Mouse (Mus musculus): Measurements from ENCODE around the gene Gm48551.

Gene Gm48551

DNA sequence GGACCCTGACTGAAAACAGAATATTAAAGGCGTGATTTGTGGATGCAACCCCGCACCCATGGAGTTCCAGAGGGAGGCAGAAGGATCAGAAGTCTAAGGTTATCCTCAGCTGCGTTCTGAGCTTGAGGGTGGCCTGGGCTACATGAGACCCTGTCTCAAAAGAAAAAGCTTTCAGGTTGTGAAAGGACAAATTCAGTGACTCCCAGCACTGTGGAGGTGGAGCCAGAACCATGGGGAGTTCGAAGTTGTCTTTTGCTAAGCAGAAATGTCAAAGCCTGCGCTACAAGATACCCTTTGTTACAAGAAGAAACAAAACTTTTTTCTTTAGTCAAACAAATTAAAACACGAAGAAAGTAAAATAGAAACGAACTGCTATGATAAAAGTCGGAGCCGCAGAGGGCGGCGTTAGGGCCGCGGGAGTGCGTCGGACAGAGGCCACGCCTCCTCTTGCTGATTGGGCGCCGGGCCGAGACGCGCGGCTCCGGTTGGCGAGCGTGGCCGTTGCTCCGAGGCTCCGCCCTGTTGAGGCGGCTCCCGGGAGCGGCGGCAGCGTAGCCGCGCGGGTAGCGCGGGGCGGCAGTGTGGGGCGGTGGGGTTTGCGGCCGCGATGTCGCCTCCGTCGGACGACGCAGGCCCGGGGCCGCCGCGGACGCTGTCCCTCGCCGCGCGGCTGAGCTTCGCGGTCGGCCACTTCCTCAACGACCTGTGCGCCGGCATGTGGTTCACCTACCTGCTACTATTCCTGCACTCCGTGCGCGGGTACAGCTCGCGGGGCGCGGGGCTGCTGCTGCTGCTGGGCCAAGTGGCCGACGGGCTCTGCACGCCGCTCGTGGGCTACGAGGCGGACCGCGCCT is 27.0 kb upstream of the Gm48551 start, which contains the start of gene Mfsd12:
Mfsd12 (plus strand) TSS at position 501 of the 854 bp plus-strand sequence.
- no peak for DNase-seq (ENCODE audit: extremely low read depth, low read depth)

DNA sequence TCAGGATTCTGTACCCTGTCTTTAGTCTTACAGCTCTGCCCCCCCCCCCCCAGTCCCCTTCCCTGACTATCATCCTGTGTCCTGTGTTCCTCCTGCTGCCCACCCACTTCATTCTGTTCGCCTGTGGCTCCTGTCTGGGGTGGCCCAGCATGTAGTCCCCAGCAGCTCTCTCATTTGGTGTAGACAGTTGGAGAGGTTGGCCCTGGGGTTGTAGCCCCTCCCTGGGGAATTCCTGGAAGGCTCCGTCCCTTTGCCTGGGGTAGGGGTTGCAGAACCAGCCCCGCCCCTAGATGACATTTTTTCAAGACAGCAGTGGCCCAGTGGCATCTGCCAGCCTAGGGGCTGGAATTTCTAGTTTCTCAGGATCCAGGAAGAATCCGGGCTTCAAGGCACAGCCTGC is 26.1 kb upstream of the Gm48551 start:
- DNase-seq (ENCODE audit: extremely low read depth, low read depth): no peak

DNA sequence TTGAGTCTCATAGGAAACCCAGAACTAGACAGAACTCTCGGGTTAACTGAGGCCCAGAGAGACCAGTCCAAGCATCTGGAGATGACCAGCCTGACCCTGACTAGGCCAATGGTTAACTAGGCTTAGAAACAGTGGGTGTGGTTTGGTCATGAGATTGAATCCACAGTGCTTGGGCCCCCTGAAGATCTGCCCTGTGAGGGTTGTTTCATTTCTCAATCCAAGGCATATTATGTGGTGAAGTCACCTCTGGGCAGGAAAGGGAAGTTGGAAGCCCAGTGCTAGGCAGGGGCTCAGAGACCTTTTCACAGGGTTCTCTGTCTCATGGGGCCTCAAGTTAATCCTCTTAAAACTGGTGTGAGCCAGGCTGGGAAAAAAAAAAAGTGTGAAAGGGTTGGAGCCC is 25.4 kb upstream of the Gm48551 start:
- DNase-seq (ENCODE audit: extremely low read depth, low read depth): no peak

DNA sequence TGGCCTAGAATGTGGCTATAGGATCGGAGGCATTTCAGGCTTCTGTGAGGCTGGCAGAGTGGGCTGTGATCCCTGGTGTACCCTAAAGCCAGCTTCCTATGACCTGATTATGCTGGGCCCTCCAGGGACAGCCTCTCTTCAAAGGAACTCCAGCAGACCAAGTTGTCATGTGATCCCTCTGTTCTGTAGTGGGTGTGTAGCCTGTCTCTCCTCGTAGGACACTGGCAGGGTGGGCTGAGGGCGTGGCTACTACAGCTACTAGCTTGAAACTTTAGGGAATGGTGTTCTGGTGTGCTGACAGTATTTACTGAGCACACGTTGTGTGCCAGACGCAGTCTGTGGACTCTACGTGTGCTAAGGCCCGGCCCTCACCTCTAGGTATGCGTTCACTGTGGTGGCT is 23.5 kb upstream of the Gm48551 start:
- no peak for DNase-seq (ENCODE audit: extremely low read depth, low read depth)

DNA sequence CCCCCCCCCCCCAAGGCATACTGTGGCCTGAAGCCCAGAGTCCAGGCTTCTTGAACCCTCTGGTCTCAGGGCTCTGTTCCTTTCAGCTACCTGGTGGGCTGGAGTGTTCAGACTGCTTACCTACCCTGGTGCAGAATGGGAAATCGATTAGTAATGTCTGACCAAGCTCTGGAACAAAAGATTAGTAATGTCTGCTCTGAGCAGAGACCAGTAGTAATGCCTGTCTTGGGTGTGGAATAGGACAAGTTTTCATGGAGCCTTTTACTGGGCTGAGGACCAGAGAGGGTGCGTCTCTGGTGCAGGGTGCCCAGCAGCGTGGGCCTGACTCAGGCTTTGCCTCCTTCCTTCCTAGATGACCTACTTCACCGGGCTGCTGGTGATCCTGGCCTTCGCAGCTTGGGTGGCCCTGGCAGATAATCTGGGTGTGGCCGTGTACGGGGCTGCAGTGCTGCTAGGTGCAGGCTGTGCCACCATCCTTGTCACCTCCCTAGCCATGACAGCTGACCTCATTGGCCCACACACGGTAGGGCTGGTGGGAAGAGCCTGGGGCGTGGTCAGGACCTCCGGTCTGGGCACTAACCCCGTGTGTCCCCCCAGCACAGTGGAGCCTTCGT is 21.8 kb upstream of the Gm48551 start:
- DNase-seq (ENCODE audit: extremely low read depth, low read depth): no peak

DNA sequence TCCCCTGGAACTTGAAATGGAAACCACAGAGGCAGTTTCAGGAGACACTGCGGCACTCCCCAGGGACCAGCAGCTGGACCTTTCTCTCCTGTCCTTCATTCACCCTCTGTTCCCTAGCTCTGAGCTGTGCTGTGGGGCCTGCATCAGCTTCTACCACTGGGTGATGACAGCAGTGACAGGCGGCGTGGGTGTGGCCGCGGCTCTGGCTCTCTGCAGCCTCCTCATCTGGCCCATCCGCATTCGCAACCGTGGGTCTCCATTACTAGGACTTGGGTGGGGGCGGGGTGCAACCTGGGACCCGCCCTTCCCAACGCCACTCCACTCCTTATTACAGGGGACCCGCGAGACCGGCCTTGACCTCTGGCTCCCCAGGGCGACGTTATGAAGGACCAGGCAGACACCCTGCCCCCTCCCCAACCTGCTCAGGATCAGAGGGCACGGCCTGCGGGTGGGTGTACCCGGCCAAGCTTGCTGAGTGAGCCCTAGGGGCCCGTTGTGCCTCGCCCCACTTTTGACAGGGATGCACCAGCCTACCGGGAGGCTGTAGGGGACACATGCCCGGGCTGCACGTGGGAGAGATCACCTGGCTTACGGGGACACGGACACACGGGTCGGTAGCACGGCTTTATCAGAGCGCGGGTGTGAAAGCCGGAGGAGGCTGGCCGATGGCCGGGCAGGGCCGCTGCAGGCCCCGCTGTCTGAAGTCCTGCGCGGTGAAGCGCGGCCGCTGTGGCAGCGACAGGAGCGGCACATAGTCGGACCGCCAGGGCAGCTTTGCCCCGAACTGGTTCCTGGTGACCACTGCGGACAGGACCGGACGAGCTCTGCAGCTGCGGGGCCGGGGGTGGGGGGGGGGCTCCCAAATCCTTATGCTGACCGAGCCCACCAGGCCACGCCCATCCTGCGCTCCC is 20.6 kb upstream of the Gm48551 start:
- DNase-seq (ENCODE audit: extremely low read depth, low read depth): no peak

DNA sequence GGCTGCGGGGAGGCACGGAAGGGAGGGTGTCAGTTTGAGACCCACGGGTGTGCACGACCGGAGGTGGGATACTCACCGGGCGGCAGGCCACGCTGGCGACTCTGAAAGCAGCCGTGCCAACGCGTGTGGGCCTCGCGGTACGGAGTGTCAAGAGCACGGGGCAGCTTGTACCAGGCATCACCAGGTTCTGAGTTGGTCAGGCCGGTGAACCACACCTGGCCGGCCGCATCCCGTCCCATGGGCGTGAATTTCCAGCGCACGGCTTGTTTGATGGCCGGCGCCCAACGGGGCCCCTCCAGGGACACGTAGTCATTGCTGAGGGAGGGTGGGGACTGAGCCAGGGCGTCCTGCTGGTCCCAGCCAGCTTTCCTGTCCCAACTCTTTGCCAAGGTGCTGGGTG is 19.6 kb upstream of the Gm48551 start:
- DNase-seq (ENCODE audit: extremely low read depth, low read depth): no peak

DNA sequence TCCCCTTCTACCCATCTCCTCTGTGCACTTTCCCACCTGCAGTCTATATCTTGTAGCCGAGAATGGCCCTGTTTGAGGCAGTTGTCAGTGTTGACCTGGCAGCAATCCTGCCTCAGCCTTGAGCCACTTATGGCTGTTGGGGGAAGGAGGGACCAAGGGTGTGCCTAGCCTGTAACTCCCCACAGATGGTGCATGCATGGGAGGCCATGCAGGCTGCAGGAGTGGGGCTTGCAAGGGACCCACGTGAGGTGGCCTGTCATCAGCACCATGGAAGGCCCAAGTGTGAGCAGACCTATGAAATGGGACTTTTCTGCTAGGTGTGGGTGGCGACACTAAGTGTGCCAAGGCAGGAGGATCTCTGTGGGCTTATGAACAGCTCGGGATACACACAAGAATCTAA is 19.2 kb upstream of the Gm48551 start:
- DNase-seq (ENCODE audit: extremely low read depth, low read depth): no peak

DNA sequence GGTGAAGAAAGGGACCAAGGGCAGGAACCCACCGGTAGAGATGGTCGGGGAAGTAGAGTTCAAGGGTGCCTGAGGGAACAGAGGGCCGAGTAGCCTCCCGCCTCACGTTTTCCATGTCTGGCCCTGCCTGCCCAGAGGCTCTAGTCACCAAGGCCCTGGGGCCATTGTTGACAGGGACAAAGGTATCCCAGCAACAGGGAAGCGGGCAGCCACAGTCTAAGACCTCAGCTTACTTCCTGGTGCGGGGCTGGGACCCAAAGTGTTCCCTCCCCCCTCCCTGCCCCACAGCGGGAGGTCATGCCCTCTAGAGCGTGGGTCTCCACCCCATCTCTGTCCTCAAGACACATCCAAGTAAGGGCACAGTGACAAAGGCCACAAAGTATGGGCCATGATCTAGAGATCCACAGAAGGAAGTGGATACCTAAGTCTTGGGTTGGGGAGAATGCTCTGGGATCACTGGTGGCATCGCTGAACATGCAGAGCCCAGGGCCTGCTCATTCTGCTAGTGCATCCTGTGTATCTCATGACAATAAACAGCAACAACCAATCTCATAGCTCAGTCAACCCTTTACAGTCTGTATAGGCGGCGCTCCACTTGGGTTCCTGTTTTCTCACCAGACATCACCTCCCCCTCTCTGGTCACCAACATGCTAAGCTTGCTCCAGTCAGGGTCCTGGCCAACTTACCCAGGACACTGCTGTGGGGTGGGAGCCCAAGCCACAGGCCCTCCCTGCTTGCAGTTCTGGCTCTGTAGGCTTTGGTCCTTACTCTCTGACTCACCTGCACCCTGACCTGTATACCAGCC is 18.4 kb upstream of the Gm48551 start, which contains the start of gene 4930404N11Rik:
4930404N11Rik (minus strand) TSS at position 145 of the 805 bp plus-strand sequence.
- DNase-seq (ENCODE audit: extremely low read depth, low read depth): no peak

DNA sequence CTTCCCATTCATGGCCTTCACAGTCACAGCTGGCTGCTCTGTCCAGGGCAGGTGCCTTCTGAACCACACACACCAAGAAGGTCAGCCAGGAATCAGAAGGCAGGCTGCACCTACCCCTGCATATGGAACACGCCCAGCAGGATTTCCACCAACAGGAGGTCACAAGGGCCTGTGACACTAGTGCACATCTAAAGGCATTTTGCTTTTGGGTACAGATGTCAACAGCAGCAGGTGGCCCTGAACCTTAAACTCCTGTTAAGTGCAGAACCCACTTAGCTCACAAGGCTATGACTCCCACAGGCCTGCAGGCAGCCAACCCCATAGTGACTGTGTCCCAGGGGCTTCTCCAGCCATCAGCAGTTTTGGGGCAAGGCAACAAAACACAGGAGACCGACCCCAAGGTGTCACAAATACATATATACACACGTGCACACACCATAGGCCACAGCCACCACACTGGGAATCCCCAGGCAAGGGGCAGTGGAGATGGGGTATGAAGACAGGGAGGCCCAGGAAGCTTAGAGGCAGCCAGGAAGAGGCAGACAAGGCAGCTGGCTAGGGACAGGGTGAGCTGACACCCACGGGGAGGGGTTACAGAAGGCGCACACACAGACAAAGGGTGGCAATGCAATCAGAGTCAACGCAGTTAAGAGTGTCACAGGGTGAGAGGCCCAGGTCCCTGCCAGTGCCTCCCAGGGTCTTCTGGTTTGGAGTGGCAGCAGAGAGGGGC is 17.6 kb upstream of the Gm48551 start:
- no peak for DNase-seq (ENCODE audit: extremely low read depth, low read depth)

DNA sequence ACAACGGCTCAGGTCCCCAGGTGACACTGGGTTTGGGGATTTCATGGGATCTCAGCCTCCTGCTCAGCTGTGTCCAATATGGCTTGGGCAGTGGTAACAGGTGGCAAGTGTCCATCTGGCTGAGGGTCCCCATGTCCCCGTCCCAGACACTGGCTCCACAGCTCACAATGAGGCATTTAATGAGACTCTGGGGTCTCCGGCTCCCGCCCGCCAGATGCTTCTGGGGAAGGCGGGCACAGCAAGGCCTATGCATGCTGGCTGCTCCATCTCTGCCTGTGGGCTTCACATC is 17.1 kb upstream of the Gm48551 start:
- DNase-seq (ENCODE audit: extremely low read depth, low read depth): no peak

DNA sequence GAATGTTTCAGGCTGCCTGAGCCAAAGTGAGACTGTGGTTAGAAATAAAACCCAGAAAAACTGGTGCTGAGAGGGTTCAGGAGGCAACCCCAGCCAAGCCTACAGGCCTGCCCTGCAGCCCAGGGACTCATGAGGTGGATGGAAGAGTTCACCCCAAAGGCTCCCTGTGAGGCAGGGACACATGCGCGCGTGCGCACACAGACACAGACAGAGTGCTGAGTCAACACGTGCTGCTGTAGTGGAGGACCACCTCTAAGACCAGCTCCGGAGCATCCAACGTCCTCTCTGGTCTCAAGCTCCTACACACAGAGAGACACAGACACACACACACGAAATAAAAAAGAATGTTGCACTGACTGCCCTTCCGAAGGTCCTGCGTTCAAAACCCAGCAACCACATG is 8.9 kb upstream of the Gm48551 start:
- DNase-seq (ENCODE audit: extremely low read depth, low read depth): no peak

DNA sequence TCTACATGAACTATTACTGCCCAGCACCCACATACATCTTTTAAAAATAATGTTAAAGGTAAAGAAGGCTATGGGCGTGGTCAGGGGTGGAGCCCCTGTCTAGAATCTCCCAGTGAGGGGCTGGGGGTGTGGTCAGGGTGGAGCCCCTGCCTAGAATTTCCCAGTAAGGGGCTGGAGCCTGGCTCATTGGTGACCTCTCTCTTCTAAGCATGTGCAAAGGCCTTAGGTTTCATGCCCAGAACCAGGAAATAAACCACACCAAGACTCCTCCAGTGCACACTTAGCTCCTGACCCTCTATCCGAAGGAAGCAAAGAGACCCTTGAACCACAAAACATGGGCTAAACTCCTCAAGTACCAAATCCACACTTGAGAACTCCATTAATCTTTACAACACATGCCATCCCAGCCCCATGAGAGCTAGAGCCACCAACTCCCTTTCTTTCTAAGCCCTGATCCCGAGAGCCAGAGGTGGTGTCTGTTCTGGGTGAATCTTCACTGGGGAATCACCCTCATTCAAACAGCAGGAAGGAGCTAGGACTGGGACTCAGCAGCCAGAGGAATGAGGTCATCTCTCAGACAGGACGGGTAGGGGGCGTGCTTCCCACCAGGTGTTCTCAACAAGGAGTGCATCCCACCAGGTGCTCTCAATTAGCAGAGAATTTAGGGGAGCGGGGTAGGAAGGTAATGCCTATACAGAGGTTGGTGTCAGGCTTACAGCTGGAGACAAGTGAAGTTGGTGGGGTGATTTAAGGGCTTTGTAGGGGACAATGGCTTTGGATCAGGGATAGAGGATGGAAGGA is 7.5 kb upstream of the Gm48551 start:
- no peak for DNase-seq (ENCODE audit: extremely low read depth, low read depth)

DNA sequence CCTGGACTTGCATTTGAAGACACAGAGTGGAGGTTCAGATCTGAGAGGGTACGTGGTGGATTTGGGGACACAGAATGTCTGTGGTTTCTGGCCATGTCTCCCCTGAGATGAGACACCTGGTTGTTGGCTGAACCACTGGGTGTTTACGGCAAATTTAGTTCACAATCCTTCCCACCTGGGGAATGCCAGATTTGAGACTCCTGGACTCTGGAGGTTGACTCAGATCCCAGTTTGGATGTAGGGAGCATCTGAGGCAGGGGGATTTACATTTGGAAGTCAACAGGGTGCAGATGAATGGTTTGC is 7.0 kb upstream of the Gm48551 start:
- DNase-seq (ENCODE audit: extremely low read depth, low read depth): no peak

DNA sequence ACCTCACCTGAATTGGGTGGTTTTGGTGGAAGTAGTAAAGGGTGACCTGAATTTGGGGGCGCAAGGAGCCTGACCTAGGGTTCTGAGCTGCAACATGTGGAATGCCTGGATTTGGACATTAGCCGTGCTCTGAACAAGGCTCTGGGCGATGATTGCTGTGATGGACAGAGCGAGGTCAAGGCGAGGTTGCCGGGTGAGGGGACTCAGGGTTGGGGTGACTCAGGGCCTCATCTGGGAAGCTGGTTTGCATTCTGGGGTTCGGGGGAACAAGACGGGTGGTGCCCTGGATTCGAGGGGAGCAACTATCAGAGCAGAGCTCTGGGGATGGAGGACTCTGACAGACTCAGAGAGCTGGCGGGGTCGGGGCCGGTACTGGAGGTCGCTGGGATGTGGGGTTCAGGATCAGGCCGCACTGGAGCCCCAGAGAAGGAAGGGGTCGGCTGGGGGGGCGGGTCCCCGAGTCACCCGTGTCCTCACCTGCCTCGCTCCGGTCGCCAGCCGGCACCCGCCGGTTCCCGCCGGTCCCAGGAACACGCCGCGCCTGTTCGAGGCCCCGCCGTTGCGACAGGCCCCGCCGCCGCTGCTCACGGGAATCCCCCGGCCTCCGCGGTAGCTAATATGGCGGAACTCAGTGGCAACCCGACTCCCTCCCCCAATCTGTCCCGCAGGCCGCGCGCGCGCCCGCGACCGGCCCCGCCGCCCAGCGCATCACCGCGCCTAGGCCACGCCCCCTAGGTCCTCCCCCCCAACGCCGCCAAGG is 6.3 kb upstream of the Gm48551 start, which contains the start of gene Fzr1:
Fzr1 (minus strand) TSS at position 724 of the 760 bp plus-strand sequence.
- DNase-seq (ENCODE audit: extremely low read depth, low read depth): no peak

DNA sequence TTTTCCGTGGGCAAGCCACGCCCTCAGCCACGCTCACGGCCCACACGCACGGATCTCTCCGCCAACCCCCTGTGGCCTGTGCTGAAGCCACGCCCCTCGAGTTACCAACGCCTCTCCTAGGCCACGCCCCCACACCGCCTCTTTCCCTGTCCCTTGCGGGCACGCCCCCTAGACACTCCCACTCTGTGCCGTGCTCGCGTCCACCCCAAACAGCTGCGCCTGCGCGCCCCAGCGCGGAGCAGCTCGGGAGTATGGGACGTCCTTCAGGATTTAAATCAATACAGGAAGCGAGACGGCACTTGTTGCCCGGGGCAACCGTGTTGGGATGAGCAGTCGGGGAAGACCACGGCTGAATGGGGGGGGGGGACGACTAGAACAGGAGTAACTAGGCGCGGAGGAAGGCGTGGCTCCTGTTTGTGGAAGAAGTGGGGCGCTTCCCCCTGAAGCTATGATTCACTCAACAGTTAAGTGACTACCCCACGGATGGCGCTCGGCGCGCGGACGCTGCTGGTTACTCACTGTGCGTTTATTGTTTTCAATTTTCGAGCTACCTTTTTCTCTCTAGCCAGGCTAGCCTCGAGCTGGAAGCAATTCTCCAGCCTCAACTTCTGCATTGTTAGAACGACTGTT is 5.6 kb upstream of the Gm48551 start:
- DNase-seq (ENCODE audit: extremely low read depth, low read depth): peak; percentile 96

DNA sequence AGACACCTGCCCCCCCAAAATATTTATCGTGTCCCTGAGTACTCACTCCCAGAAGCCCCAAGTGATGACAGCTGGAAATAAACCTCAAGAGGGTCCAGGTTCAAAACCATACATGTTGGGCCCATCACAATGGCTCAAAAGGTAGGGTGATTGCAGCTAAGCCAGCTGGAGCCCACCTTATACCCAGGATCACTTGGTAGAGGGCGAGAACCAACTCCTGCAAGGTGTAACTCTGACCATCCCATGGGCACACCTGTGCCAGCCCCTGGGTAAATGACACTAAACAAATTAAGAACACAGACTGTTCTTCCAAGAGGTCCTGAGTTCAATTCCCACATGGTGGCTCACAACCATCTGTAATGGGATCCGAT is 5.1 kb upstream of the Gm48551 start:
- no peak for DNase-seq (ENCODE audit: extremely low read depth, low read depth)

DNA sequence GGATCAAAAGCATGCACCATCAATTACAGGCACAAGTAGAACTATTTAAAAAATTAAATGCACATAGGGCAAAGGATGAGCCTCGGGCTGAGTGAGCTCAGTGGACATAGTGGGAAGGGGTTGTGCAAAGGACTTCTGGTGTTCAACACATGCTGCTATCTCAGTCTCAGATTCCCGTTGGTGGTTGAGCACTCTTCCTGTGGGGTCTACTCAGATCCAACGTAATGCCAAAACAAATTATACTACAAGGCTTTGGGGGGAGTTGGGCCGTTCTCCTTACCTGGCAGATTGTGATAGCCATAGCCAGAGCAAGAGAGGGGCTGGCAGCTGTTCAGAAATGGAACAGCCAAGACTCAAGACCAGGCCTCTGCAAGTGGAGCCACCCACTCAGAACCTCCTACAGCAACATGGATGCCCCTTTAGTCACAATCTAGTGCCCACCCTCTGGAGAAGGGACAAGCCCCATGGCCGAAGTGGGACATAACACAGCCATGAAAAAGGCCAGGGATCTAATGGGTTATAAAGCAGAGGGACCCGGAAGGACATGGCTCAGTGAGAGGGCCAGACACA is 4.4 kb upstream of the Gm48551 start:
- no peak for DNase-seq (ENCODE audit: extremely low read depth, low read depth)

Measured in MEL-GATA-1-ER (cell line).